Mouse (Mus musculus): ENCODE measurements at regions not wholly inside any gene's neighbourhood (a gene's known extent, or its start where the extent isn't known, plus 50 kb on each side); places are given as distances from the start of the nearest gene placed in this dataset.

- DNase-seq: no peak
Measured at GRCm38 (mm10) chr8:73930344-73930743, 577.0 kb upstream of the Large1 start.

GRCm38 (mm10) chr8:73925515-73926241, 572.3 kb upstream of the Large1 start:
- DNase-seq: no peak

GRCm38 (mm10) chr8:73923181-73923580, 569.8 kb upstream of the Large1 start:
- peak; percentile 9 to 28 for DNase-seq

- no peak for DNase-seq
Measured at GRCm38 (mm10) chr8:73921158-73921557, 567.8 kb upstream of the Large1 start.

- no peak for DNase-seq
Measured at GRCm38 (mm10) chr8:73920564-73920963, 567.2 kb upstream of the Large1 start.

- DNase-seq: peak in 1 of 2 experiments; percentile 2
Measured at GRCm38 (mm10) chr8:73905071-73905470, 551.7 kb upstream of the Large1 start.

- DNase-seq: no peak
Measured at GRCm38 (mm10) chr8:73903838-73904237, 550.5 kb upstream of the Large1 start.

- no peak for DNase-seq
Measured at GRCm38 (mm10) chr8:73885976-73886375, 532.6 kb upstream of the Large1 start.

- DNase-seq: no peak
Measured at GRCm38 (mm10) chr8:73881606-73882005, 528.3 kb upstream of the Large1 start.
